Mouse (Mus musculus) heart, embryonic 12.5 days (tissue): ENCODE data around the gene Sema3a. TPM values are rescaled to one million over a fixed set of nuclear protein-coding genes. Genes with fewer than 3 reads are reported as not detected.

Experiments
- ATAC-seq: fragments of 200-750 bp; cut with Nextera tagmentation; 2 replicates; pipeline ENCODE4 v1.8.0; 2017; ENCODE audit warnings: moderate TSS enrichment, moderate library complexity; ENCODE audit not compliant: insufficient number of reproducible peaks, low FRiP score
- H3K27ac ChIP-seq: fragments of 300-500 bp; sonication (generic); 2 replicates; pipeline ENCODE4 v1.5.1; 2016; ENCODE audit warnings: mild to moderate bottlenecking, moderate library complexity; ENCODE audit not compliant: poor library complexity, severe bottlenecking
- H3K27me3 ChIP-seq: fragments of 300-500 bp; sonication (generic); replicated peaks from 2 replicates; pipeline ENCODE4 v1.6.1; 2016; ENCODE audit warnings: mild to moderate bottlenecking, moderate library complexity
- H3K36me3 ChIP-seq: fragments of 300-500 bp; sonication (generic); 2 replicates; pipeline ENCODE4 v1.6.1; 2016; ENCODE audit warnings: mild to moderate bottlenecking, moderate library complexity
- H3K4me1 ChIP-seq: fragments of 300-500 bp; sonication (generic); replicated peaks from 2 replicates; pipeline ENCODE4 v1.6.1; 2016; ENCODE audit warnings: mild to moderate bottlenecking
- H3K4me2 ChIP-seq: fragments of 300-500 bp; sonication (generic); 2 replicates; pipeline ENCODE4 v1.6.1; 2016; ENCODE audit warnings: mild to moderate bottlenecking, moderate library complexity
- H3K4me3 ChIP-seq: fragments of 300-500 bp; sonication (generic); 2 replicates; pipeline ENCODE4 v1.5.1; 2016; ENCODE audit warnings: mild to moderate bottlenecking
- H3K9ac ChIP-seq: fragments of 300-500 bp; sonication (generic); 2 replicates; pipeline ENCODE4 v1.6.1; 2016; ENCODE audit warnings: mild to moderate bottlenecking, moderate library complexity
- H3K9me3 ChIP-seq: fragments of 300-500 bp; sonication (generic); replicated peaks from 2 replicates; pipeline ENCODE4 v1.6.1; 2016; ENCODE audit warnings: mild to moderate bottlenecking, moderate library complexity
- WGBS: fragments of 180-500 bp; shearing (Covaris S2); methylation state at CpG from one replicate; pipeline ENCODE4 v1.1.7; 2016; 5-methylcytosine and 5-hydroxymethylcytosine counted together
- polyA plus RNA-seq: library from polyadenylated mRNA; unstranded; fragments of >200 nt; fragmentation: Nextera tagmentation; extraction: Ambion mirVana; gene quantifications from 2 replicates; pipeline ENCODE4 v1.2.1, GENCODE M21; 2016

Sema3a gene
- polyA plus RNA-seq, 1 experiment from 2014 or later: 21.9 TPM

DNA sequence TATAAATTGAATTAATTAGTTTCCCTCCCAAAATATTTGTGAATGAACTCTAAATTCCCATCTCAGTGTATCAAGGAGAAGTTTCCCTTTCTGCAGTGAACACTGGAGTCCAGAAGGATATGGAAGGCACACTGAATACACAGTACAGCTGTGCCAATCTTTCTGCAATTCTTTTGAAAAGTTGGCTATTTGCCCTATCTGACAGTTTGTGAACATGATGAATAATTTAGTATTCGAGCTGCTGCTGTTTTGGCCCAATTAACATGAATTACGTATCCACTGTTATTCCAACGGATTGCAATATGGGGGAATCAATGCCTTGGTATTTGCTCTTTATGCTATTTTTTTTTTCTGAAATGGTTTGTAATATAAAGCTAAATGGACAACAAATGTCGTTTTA, 254.0 kb downstream of the Sema3a start:
- 80% methylated on average over 4 of the region's 4 CpGs for WGBS
- Histone ChIP-seq H3K27me3 (no peaks in the 10 kb centered on the region), H3K27ac (no peak overlapping the region)

DNA sequence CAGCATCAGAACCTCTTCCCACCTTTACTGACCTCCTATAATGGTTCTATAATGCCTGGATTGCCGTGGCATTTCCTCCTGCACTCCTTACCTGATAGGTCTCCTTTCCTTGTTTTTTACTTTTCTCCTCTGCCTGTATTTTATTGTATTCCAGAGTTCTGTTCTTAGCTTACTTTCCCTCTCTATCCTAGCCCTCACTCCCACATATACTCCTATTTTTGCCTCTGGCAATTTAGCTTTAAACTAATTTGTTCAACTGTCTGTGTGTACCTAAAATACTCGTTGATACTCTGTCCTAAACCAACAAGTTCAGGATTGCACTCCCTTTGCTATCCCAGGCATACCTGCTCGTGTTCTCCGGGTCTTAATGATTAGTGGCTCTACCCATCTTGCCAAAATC, 258.8 kb downstream of the Sema3a start:
- no peaks in the 10 kb centered on the region for H3K9me3 ChIP-seq
- H3K4me3 ChIP-seq: no peak overlapping the region
- no peak overlapping the region for H3K9ac ChIP-seq
- no peaks in the 10 kb centered on the region for H3K36me3 ChIP-seq
- no peaks in the 10 kb centered on the region for H3K27me3 ChIP-seq
- no peak overlapping the region for H3K4me2 ChIP-seq
- no peak for ATAC-seq
- no peak overlapping the region for H3K27ac ChIP-seq
- H3K4me1 ChIP-seq: no peaks in the 10 kb centered on the region
- 74% methylated on average over 4 of the region's 4 CpGs for WGBS

More for the DNA sequence above, 254.0 kb downstream of the Sema3a start:
- Histone ChIP-seq H3K9ac (no peak overlapping the region), H3K9me3 (no peaks in the 10 kb centered on the region), H3K4me2 (no peak overlapping the region), H3K4me1 (no peaks in the 10 kb centered on the region), H3K4me3 (no peak overlapping the region), H3K36me3 (no peaks in the 10 kb centered on the region)
- ATAC-seq: no peak

DNA sequence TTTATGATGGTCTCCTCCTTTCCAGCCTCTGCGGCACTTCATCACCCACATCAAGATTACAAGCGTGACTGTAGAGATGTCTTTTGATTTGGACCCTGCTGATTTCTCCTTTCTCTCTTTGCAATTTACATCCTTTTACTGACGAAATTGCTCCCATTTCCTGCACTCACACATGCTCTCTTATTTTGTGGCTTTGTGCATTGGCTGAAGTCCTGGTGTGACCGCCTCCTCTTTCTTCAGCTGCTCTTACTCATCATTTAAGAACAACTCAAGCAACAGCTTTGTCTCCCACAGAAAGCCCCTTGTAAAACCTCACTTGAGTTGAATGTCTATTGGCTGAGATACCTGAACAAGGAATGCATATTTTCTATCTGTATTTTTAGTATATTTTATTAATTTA, 259.5 kb downstream of the Sema3a start:
- no peak for ATAC-seq
- Histone ChIP-seq H3K9me3 (no peaks in the 10 kb centered on the region), H3K4me2 (no peak overlapping the region), H3K4me1 (no peaks in the 10 kb centered on the region), H3K9ac (no peak overlapping the region), H3K36me3 (no peaks in the 10 kb centered on the region), H3K27me3 (no peaks in the 10 kb centered on the region), H3K27ac (no peak overlapping the region), H3K4me3 (no peak overlapping the region)
- 74% methylated on average over 4 of the region's 4 CpGs for WGBS

- no peak for ATAC-seq
- Histone ChIP-seq H3K27me3 (no peaks in the 10 kb centered on the region), H3K4me1 (no peaks in the 10 kb centered on the region), H3K4me2 (no peak overlapping the region), H3K36me3 (no peaks in the 10 kb centered on the region), H3K9ac (no peak overlapping the region), H3K4me3 (no peak overlapping the region), H3K9me3 (no peaks in the 10 kb centered on the region), H3K27ac (no peak overlapping the region)
- WGBS: 86% methylated on average over 3 of the region's 3 CpGs
These were observed 261.4 kb downstream of the Sema3a start for GRCm38 (mm10) chr5:13386603-13387002.

DNA sequence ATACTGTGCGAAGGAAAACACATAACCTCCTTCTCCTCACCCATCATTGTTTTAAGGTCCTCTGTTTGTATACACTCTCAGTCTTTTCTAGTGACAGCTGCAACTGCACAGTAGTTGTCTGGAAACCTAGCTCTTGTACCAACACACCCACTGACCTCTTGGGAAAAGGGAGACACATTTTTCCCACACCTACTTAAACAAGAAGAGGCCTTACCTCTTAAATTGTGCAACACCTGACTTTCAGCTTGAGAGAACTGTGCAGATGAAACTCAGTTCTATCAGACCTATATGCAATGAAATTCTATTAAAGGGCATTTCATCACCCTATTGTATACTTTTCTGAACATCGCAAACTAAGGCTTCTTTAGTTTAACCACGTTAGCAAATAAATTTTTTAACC, 262.5 kb downstream of the Sema3a start:
- Histone ChIP-seq H3K4me3 (no peak overlapping the region), H3K4me1 (no peaks in the 10 kb centered on the region), H3K4me2 (no peak overlapping the region), H3K9ac (no peak overlapping the region), H3K27ac (no peak overlapping the region), H3K27me3 (no peaks in the 10 kb centered on the region), H3K36me3 (no peaks in the 10 kb centered on the region), H3K9me3 (no peaks in the 10 kb centered on the region)
- no peak for ATAC-seq
- WGBS: 83% methylated on average over 3 of the region's 3 CpGs

DNA sequence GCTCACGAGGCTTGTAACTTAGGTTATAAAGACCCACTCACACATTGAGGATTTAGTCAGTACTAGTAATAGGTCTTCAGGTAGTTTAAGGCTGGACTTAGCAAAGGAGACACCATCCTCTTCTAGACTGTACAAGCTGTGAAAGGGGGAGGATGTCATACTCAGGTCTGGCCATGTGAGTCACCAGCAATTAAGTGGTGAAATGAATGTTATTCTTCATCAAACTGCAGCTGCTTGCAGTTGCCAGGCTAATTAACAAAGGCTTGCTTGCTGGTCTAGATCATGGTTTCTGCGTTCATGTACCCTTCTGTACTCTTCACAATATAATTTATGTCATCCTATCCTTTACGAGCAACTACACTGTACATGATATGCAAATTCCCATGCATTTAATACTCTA, 264.8 kb downstream of the Sema3a start:
- no peaks in the 10 kb centered on the region for H3K9me3 ChIP-seq
- H3K36me3 ChIP-seq: no peaks in the 10 kb centered on the region
- 81% methylated on average over 3 of the region's 3 CpGs for whole genome bisulfite sequencing
- no peak overlapping the region for H3K4me3 ChIP-seq
- no peak overlapping the region for H3K9ac ChIP-seq
- no peaks in the 10 kb centered on the region for H3K4me1 ChIP-seq
- H3K27ac ChIP-seq: no peak overlapping the region
- H3K4me2 ChIP-seq: no peak overlapping the region
- ATAC-seq: no peak
- H3K27me3 ChIP-seq: no peaks in the 10 kb centered on the region

GRCm38 (mm10) chr5:13405432-13405831, 280.2 kb downstream of the Sema3a start:
- Histone ChIP-seq H3K4me3 (no peak overlapping the region), H3K36me3 (no peaks in the 10 kb centered on the region), H3K27me3 (no peaks in the 10 kb centered on the region), H3K4me1 (no peaks in the 10 kb centered on the region; the same call in 1 of the 2 replicates), H3K27ac (no peak overlapping the region), H3K9ac (no peak overlapping the region), H3K4me2 (no peak overlapping the region), H3K9me3 (no peaks in the 10 kb centered on the region)
- 11% methylated on average over 1 of the region's 1 CpGs for WGBS
- no peak for ATAC-seq

GRCm38 (mm10) chr5:13406131-13406530, 280.9 kb downstream of the Sema3a start:
- no peak for ATAC-seq
- no peaks in the 10 kb centered on the region for H3K9me3 ChIP-seq
- H3K4me2 ChIP-seq: no peak overlapping the region
- no peak overlapping the region for H3K9ac ChIP-seq
- H3K27me3 ChIP-seq: no peaks in the 10 kb centered on the region
- no peaks in the 10 kb centered on the region; the same call in 1 of the 2 replicates for H3K4me1 ChIP-seq
- no peak overlapping the region for H3K27ac ChIP-seq
- 52% methylated on average over 2 of the region's 2 CpGs for WGBS
- no peak overlapping the region for H3K4me3 ChIP-seq
- no peaks in the 10 kb centered on the region for H3K36me3 ChIP-seq

- H3K4me1 ChIP-seq: no peaks in the 10 kb centered on the region
- H3K9me3 ChIP-seq: no peaks in the 10 kb centered on the region
- H3K4me3 ChIP-seq: no peak overlapping the region
- 70% methylated on average over 2 of the region's 2 CpGs for WGBS
- H3K27me3 ChIP-seq: no peaks in the 10 kb centered on the region
- H3K4me2 ChIP-seq: no peak overlapping the region
- no peak for ATAC-seq
- no peak overlapping the region for H3K27ac ChIP-seq
- H3K9ac ChIP-seq: no peak overlapping the region
- no peaks in the 10 kb centered on the region for H3K36me3 ChIP-seq
These were observed 286.7 kb downstream of the Sema3a start for GRCm38 (mm10) chr5:13411920-13412319.

DNA sequence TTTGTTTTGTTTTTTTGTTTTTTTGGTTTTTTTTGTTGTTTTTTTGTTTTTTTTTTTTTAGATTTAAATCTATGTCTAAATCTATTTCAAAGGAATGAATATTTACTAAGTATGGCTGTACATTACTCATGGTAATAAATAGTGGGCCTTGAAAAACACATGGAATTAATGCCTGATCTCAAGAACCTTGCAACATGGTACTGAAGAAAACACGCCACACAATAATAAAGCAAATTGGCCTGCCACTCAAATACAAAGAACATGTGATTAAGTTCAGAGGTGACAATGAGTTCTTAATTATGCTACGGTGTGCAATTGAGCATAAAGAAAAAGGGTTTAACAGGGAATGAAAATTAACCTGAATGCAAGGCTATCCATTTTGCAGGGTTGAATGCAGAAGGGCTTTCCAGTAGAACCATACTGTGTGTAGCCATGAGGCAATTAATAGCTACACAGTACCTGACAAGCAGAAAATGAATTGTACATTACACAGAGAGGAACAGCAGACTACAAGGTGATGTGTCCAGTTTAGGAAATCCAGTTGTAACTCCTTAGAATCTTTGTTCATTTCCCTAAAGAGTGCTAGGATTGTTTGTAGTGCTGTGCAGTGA, 288.8 kb downstream of the Sema3a start:
- WGBS: 92% methylated on average over 2 of the region's 2 CpGs
- Histone ChIP-seq H3K9ac (no peak overlapping the region), H3K27ac (no peak overlapping the region), H3K9me3 (no peaks in the 10 kb centered on the region), H3K4me2 (no peak overlapping the region), H3K36me3 (no peaks in the 10 kb centered on the region), H3K27me3 (no peaks in the 10 kb centered on the region), H3K4me3 (no peak overlapping the region), H3K4me1 (no peaks in the 10 kb centered on the region)
- no peak for ATAC-seq

DNA sequence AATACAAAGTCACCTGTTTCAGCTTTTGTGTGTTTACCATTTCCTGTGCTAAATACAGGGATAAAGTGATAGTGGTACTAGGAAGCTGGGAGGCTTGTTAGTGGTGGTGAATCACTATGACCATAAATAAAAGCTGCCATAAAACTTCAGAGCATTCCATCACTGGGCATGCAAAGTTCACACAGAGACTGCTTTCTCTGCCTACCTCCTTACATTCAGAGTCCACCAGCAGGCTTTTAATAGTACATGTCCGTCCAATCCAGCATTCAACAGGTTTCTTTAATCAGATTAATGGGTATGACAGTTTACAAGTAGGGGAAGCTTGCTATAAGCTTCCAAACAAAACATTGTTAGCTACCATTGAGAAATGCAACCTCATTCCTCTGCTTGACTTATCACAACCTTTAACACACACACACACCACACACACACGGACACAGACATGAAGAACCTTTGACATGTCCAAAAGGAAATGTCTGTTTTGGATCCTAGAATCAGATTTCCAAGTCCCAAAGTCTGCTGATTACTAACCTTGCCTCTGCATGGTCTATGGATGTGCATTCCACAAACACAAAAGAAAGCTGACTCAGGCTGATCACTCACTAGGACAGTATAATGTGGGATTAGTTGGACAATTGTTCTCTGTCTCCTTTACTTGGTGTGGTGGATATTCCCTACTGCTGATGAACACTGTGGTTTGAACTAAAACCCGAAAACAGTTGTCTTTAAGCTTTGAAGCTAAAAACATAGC, 291.9 kb downstream of the Sema3a start:
- H3K4me1 ChIP-seq: no peaks in the 10 kb centered on the region
- no peak overlapping the region for H3K4me2 ChIP-seq
- WGBS: 62% methylated on average over 3 of the region's 3 CpGs
- ATAC-seq: no peak
- no peaks in the 10 kb centered on the region for H3K9me3 ChIP-seq
- H3K27ac ChIP-seq: no peak overlapping the region
- H3K4me3 ChIP-seq: no peak overlapping the region
- no peaks in the 10 kb centered on the region for H3K27me3 ChIP-seq
- H3K36me3 ChIP-seq: no peaks in the 10 kb centered on the region
- no peak overlapping the region for H3K9ac ChIP-seq
